Mouse (Mus musculus): ENCODE measurements around the gene Psg25.

DNA sequence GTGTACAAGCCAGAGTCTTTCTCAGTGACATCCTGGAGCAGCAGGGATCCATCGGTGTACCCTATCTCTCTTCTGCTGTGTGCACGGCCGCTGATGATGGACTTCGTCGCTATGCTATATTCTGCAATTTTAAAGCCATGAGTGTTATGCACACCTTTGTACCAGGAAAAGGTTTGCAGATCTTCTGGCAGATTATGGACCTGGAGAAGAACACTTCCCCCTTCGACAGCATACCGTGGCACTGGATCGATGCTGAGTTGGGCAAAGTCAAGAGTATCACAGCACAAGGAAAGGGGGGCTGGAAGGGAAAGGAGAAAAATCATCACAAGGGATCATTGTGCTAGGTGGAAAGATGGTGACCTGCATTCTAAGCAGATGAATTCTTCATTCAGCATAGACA, 7.4 kb downstream of the Psg25 start:
- no peak for TF ChIP-seq CTCF (IDR thresholded peaks at IDR 0.05; ENCODE audit: low read depth)
- TF ChIP-seq EP300 (IDR thresholded peaks at IDR 0.05; ENCODE audit: low read depth) = no peak
